Mouse (Mus musculus): ENCODE results near the gene Krtdap. TPM values are rescaled to one million over a fixed set of nuclear protein-coding genes. Genes with fewer than 3 reads are reported as not detected.

The Krtdap gene
- polyA plus RNA-seq, 1 experiment from 2014 or later, result not detected

GRCm38 (mm10) chr7:30781792-30782191, 5.9 kb upstream of the Krtdap start:
- Histone ChIP-seq H3K27ac (ENCODE audit: low read depth, low read length) (no peak overlapping the region), H3K9ac (ENCODE audit: low read depth, low read length) (no peak overlapping the region), H3K9me3 (ENCODE audit: control insufficient read depth, low read length) (no peaks in the 10 kb centered on the region), H3K4me2 (no peak overlapping the region), H3K36me3 (ENCODE audit: control insufficient read depth, insufficient read depth, low read length) (no peaks in the 10 kb centered on the region), H3K27me3 (replicated peaks; ENCODE audit: control insufficient read depth, insufficient read depth, low read length) (0 out of 2 replicates have a peak, but pooled peaks cover 2% of the 10 kb centered on the region), H3K4me3 (ENCODE audit: low read depth, low read length) (no peak overlapping the region), H3K4me1 (replicated peaks; ENCODE audit: control insufficient read depth, insufficient read depth, low read length) (no peaks in the 10 kb centered on the region)
- ATAC-seq (replicated peaks; ENCODE audit: low FRiP score), result no peak
- 62% methylated on average over 4 of the region's 4 CpGs for WGBS
- no peak for DNase-seq (ENCODE audit: low spot score)

GRCm38 (mm10) chr7:30782658-30783057, 5.0 kb upstream of the Krtdap start:
- 60% methylated on average over 3 of the region's 3 CpGs for WGBS
- Histone ChIP-seq H3K27me3 (replicated peaks; ENCODE audit: control insufficient read depth, insufficient read depth, low read length) (0 out of 2 replicates have a peak, but pooled peaks cover 2% of the 10 kb centered on the region), H3K27ac (ENCODE audit: low read depth, low read length) (no peak overlapping the region), H3K4me1 (replicated peaks; ENCODE audit: control insufficient read depth, insufficient read depth, low read length) (no peaks in the 10 kb centered on the region), H3K9ac (ENCODE audit: low read depth, low read length) (no peak overlapping the region), H3K9me3 (ENCODE audit: control insufficient read depth, low read length) (no peaks in the 10 kb centered on the region), H3K4me2 (no peak overlapping the region), H3K36me3 (ENCODE audit: control insufficient read depth, insufficient read depth, low read length) (no peaks in the 10 kb centered on the region), H3K4me3 (ENCODE audit: low read depth, low read length) (no peak overlapping the region)
- DNase-seq (ENCODE audit: low spot score) (no peak), ATAC-seq (replicated peaks; ENCODE audit: low FRiP score) (no peak)

GRCm38 (mm10) chr7:30785154-30785553, 2.5 kb upstream of the Krtdap start:
- no peaks in the 10 kb centered on the region for H3K9me3 ChIP-seq (ENCODE audit: control insufficient read depth, low read length)
- no peaks in the 10 kb centered on the region for H3K4me1 ChIP-seq (replicated peaks; ENCODE audit: control insufficient read depth, insufficient read depth, low read length)
- 50% methylated on average over 1 of the region's 1 CpGs for WGBS
- peaks cover 5% of the 10 kb centered on the region; the same call in 1 of the 2 replicates for H3K27me3 ChIP-seq (replicated peaks; ENCODE audit: control insufficient read depth, insufficient read depth, low read length)
- no peak overlapping the region for H3K4me3 ChIP-seq (ENCODE audit: low read depth, low read length)
- H3K27ac ChIP-seq (ENCODE audit: low read depth, low read length), result no peak overlapping the region
- no peak overlapping the region for H3K4me2 ChIP-seq
- H3K9ac ChIP-seq (ENCODE audit: low read depth, low read length), result no peak overlapping the region
- ATAC-seq (replicated peaks; ENCODE audit: low FRiP score) (no peak), DNase-seq (ENCODE audit: low spot score) (no peak)
- no peaks in the 10 kb centered on the region for H3K36me3 ChIP-seq (ENCODE audit: control insufficient read depth, insufficient read depth, low read length)

GRCm38 (mm10) chr7:30785721-30786546, 1.8 kb upstream of the Krtdap start:
- peaks cover 5% of the 10 kb centered on the region; the same call in 1 of the 2 replicates for H3K27me3 ChIP-seq (replicated peaks; ENCODE audit: control insufficient read depth, insufficient read depth, low read length)
- no peak overlapping the region for H3K9ac ChIP-seq (ENCODE audit: low read depth, low read length)
- DNase-seq (ENCODE audit: low spot score) (no peak), ATAC-seq (replicated peaks; ENCODE audit: low FRiP score) (no peak)
- no peak overlapping the region for H3K4me2 ChIP-seq
- H3K36me3 ChIP-seq (ENCODE audit: control insufficient read depth, insufficient read depth, low read length), result no peaks in the 10 kb centered on the region
- H3K9me3 ChIP-seq (ENCODE audit: control insufficient read depth, low read length), result no peaks in the 10 kb centered on the region
- H3K27ac ChIP-seq (ENCODE audit: low read depth, low read length), result no peak overlapping the region
- H3K4me1 ChIP-seq (replicated peaks; ENCODE audit: control insufficient read depth, insufficient read depth, low read length), result no peaks in the 10 kb centered on the region
- WGBS, result 71% methylated on average over 13 of the region's 13 CpGs
- H3K4me3 ChIP-seq (ENCODE audit: low read depth, low read length), result no peak overlapping the region

- no peak for ATAC-seq (replicated peaks; ENCODE audit: low FRiP score)
- 71% methylated on average over 10 of the region's 10 CpGs for WGBS
- no peak overlapping the region for H3K27ac ChIP-seq (ENCODE audit: low read depth, low read length)
Measured at GRCm38 (mm10) chr7:30790141-30790540, 2.4 kb downstream of the Krtdap start.

GRCm38 (mm10) chr7:30791921-30792320, 4.2 kb downstream of the Krtdap start:
- Histone ChIP-seq H3K36me3 (ENCODE audit: control insufficient read depth, insufficient read depth, low read length) (no peaks in the 10 kb centered on the region), H3K4me1 (replicated peaks; ENCODE audit: control insufficient read depth, insufficient read depth, low read length) (no peaks in the 10 kb centered on the region), H3K27ac (ENCODE audit: low read depth, low read length) (no peak overlapping the region), H3K4me3 (ENCODE audit: low read depth, low read length) (no peak overlapping the region), H3K9ac (ENCODE audit: low read depth, low read length) (no peak overlapping the region), H3K9me3 (ENCODE audit: control insufficient read depth, low read length) (no peaks in the 10 kb centered on the region), H3K4me2 (no peak overlapping the region), H3K27me3 (replicated peaks; ENCODE audit: control insufficient read depth, insufficient read depth, low read length) (peaks cover 2% of the 10 kb centered on the region; the same call in 1 of the 2 replicates)
- 14% methylated on average over 9 of the region's 9 CpGs for WGBS
- no peak for DNase-seq (ENCODE audit: low spot score)
- ATAC-seq (replicated peaks; ENCODE audit: low FRiP score), result no peak

More at GRCm38 (mm10) chr7:30790141-30790540, 2.4 kb downstream of the Krtdap start:
- Histone ChIP-seq H3K9ac (ENCODE audit: low read depth, low read length) (no peak overlapping the region), H3K4me3 (ENCODE audit: low read depth, low read length) (no peak overlapping the region), H3K4me2 (no peak overlapping the region), H3K36me3 (ENCODE audit: control insufficient read depth, insufficient read depth, low read length) (no peaks in the 10 kb centered on the region), H3K27me3 (replicated peaks; ENCODE audit: control insufficient read depth, insufficient read depth, low read length) (peaks cover 5% of the 10 kb centered on the region; the same call in 1 of the 2 replicates), H3K9me3 (ENCODE audit: control insufficient read depth, low read length) (no peaks in the 10 kb centered on the region), H3K4me1 (replicated peaks; ENCODE audit: control insufficient read depth, insufficient read depth, low read length) (no peaks in the 10 kb centered on the region)
- DNase-seq (ENCODE audit: low spot score), result no peak

GRCm38 (mm10) chr7:30794921-30795320, 7.2 kb downstream of the Krtdap start:
- Histone ChIP-seq H3K36me3 (ENCODE audit: control insufficient read depth, insufficient read depth, low read length) (no peaks in the 10 kb centered on the region), H3K4me2 (no peak overlapping the region), H3K27me3 (replicated peaks; ENCODE audit: control insufficient read depth, insufficient read depth, low read length) (no peaks in the 10 kb centered on the region), H3K4me3 (ENCODE audit: low read depth, low read length) (no peak overlapping the region), H3K27ac (ENCODE audit: low read depth, low read length) (no peak overlapping the region), H3K9ac (ENCODE audit: low read depth, low read length) (no peak overlapping the region), H3K4me1 (replicated peaks; ENCODE audit: control insufficient read depth, insufficient read depth, low read length) (no peaks in the 10 kb centered on the region), H3K9me3 (ENCODE audit: control insufficient read depth, low read length) (no peaks in the 10 kb centered on the region; the same call in 1 of the 2 replicates)
- DNase-seq (ENCODE audit: low spot score) (no peak), ATAC-seq (replicated peaks; ENCODE audit: low FRiP score) (no peak)

- H3K4me3 ChIP-seq (ENCODE audit: low read depth, low read length), result no peak overlapping the region
- H3K4me2 ChIP-seq, result no peak overlapping the region
- no peak overlapping the region for H3K9ac ChIP-seq (ENCODE audit: low read depth, low read length)
- no peak for DNase-seq (ENCODE audit: low spot score)
- H3K36me3 ChIP-seq (ENCODE audit: control insufficient read depth, insufficient read depth, low read length), result no peaks in the 10 kb centered on the region
- H3K27ac ChIP-seq (ENCODE audit: low read depth, low read length), result no peak overlapping the region
- no peaks in the 10 kb centered on the region for H3K27me3 ChIP-seq (replicated peaks; ENCODE audit: control insufficient read depth, insufficient read depth, low read length)
- ATAC-seq (replicated peaks; ENCODE audit: low FRiP score), result no peak
- WGBS, result 85% methylated on average over 1 of the region's 1 CpGs
- peaks cover 8% of the 10 kb centered on the region for H3K9me3 ChIP-seq (ENCODE audit: control insufficient read depth, low read length)
- H3K4me1 ChIP-seq (replicated peaks; ENCODE audit: control insufficient read depth, insufficient read depth, low read length), result no peaks in the 10 kb centered on the region
Measured at GRCm38 (mm10) chr7:30796790-30797189, 9.1 kb downstream of the Krtdap start.

- Histone ChIP-seq H3K9ac (ENCODE audit: low read depth, low read length) (no peak overlapping the region), H3K27ac (ENCODE audit: low read depth, low read length) (no peak overlapping the region), H3K27me3 (replicated peaks; ENCODE audit: control insufficient read depth, insufficient read depth, low read length) (no peaks in the 10 kb centered on the region), H3K4me2 (no peak overlapping the region), H3K36me3 (ENCODE audit: control insufficient read depth, insufficient read depth, low read length) (no peaks in the 10 kb centered on the region), H3K9me3 (ENCODE audit: control insufficient read depth, low read length) (peaks cover 8% of the 10 kb centered on the region), H3K4me3 (ENCODE audit: low read depth, low read length) (no peak overlapping the region), H3K4me1 (replicated peaks; ENCODE audit: control insufficient read depth, insufficient read depth, low read length) (no peaks in the 10 kb centered on the region)
- DNase-seq (ENCODE audit: low spot score) (no peak), ATAC-seq (replicated peaks; ENCODE audit: low FRiP score) (no peak)
Measured at GRCm38 (mm10) chr7:30800653-30801052, 13.0 kb downstream of the Krtdap start.
